9 mouse cellular contexts compared by ENCODE assay signal in the genomic region with DNA sequence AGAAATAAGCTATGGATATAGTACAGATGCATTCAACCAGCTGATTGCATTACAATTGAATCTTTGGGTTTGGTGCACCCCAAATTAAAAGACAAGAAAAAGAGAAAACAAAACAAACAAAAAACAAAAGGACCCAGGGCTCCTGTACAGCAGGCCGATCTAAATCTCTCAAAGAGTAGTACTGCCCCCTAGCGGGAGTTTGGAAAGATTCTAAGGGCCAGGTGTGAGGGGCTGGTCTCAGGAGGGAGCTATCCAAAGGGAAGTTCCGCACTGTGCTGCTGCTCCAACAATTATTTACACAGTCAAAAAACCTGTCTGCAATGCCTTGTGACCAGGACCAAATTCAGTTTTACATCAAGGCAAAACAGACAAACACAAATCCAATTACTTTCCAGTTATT.
DNase-seq lines count a peak whose midpoint lies in the region; ATAC-seq and TF ChIP-seq lines count a peak whose summit lies in the region.
"Had no signal": no experiment of that assay in that cellular context is flagged by ENCODE, and none has a peak within 500 bp of the region (broad histone marks: within the 10 kb centered on the region; RNA-seq: fewer than 3 reads in every experiment).

No protein-coding gene starts in this region.

- H3K4me2 ChIP-seq in heart, embryonic 15.5 days: no peak overlapping the region
- no peak overlapping the region for H3K4me2 ChIP-seq in liver, embryonic 14.5 days (ENCODE audit: low read depth)
- no peak overlapping the region for H3K4me2 ChIP-seq in neural tube, embryonic 12.5 days (replicated peaks)
- H3K4me2 ChIP-seq in stomach, embryonic 16.5 days (ENCODE audit: low read depth, low read length): no peak overlapping the region
- H3K4me2 ChIP-seq: embryonic facial prominence, embryonic 15.5 days had no signal

- no peaks in the 10 kb centered on the region for H3K9me3 ChIP-seq in heart, embryonic 15.5 days (replicated peaks)
- H3K9me3 ChIP-seq in liver, embryonic 14.5 days (ENCODE audit: control insufficient read depth, low read length): no peaks in the 10 kb centered on the region
- no peaks in the 10 kb centered on the region for H3K9me3 ChIP-seq in neural tube, embryonic 12.5 days
- H3K9me3 ChIP-seq in stomach, embryonic 16.5 days (replicated peaks; ENCODE audit: control insufficient read depth, low read length): no peaks in the 10 kb centered on the region
- H3K9me3 ChIP-seq: embryonic facial prominence, embryonic 15.5 days had no signal

- TF ChIP-seq CTCF in liver, embryonic 14.5 days (IDR thresholded peaks at IDR 0.05; ENCODE audit: low read depth): peak; percentile 70

- peaks cover 3% of the 10 kb centered on the region; the same call in 1 of the 2 replicates for H3K4me1 ChIP-seq in heart, embryonic 15.5 days (replicated peaks)
- H3K4me1 ChIP-seq in liver, embryonic 14.5 days (replicated peaks; ENCODE audit: control insufficient read depth in 2 of 2, insufficient read depth in 2 of 2, low read length in 1 of 2): peaks cover 0 to 4% of the 10 kb centered on the region in 2 experiments; a peak in 1 of 4 replicates
- H3K4me1 ChIP-seq in neural tube, embryonic 12.5 days: no peaks in the 10 kb centered on the region
- H3K4me1 ChIP-seq in stomach, embryonic 16.5 days (ENCODE audit: control insufficient read depth, insufficient read depth, low read length): peaks cover 21% of the 10 kb centered on the region

- H3K27me3 ChIP-seq in heart, embryonic 15.5 days: no peaks in the 10 kb centered on the region
- no peaks in the 10 kb centered on the region for H3K27me3 ChIP-seq in liver, embryonic 14.5 days (ENCODE audit: control insufficient read depth, insufficient read depth, low read length)
- no peaks in the 10 kb centered on the region for H3K27me3 ChIP-seq in neural tube, embryonic 12.5 days (replicated peaks)
- no peaks in the 10 kb centered on the region for H3K27me3 ChIP-seq in stomach, embryonic 16.5 days (ENCODE audit: control insufficient read depth, insufficient read depth, low read length)
- H3K27me3 ChIP-seq: embryonic facial prominence, embryonic 15.5 days had no signal

- H3K4me3 ChIP-seq in heart, embryonic 15.5 days: no peak overlapping the region
- no peak overlapping the region for H3K4me3 ChIP-seq in liver, embryonic 14.5 days (ENCODE audit: insufficient read depth in 1 of 2, low read depth in 2 of 2, low read length in 2 of 2)
- H3K4me3 ChIP-seq in neural tube, embryonic 12.5 days: no peak overlapping the region
- no peak overlapping the region for H3K4me3 ChIP-seq in stomach, embryonic 16.5 days (replicated peaks; ENCODE audit: low read length)
- H3K4me3 ChIP-seq: embryonic facial prominence, embryonic 15.5 days had no signal

- no peak overlapping the region for H3K9ac ChIP-seq in heart, embryonic 15.5 days
- H3K9ac ChIP-seq in liver, embryonic 14.5 days (replicated peaks): no peak overlapping the region
- H3K9ac ChIP-seq in neural tube, embryonic 12.5 days: no peak overlapping the region
- no peak overlapping the region for H3K9ac ChIP-seq in stomach, embryonic 16.5 days (ENCODE audit: low read length)
- H3K9ac ChIP-seq: embryonic facial prominence, embryonic 15.5 days had no signal

- peak; percentile 80 for DNase-seq in A20 (ENCODE audit: low read depth, low spot score)
- peak; percentile 49 to 72 for DNase-seq in cerebellum, postnatal 4 days (ENCODE audit: low spot score in 2 of 2)
- DNase-seq in kidney, postnatal 14 days: peak; percentile 84
- DNase-seq in liver, embryonic 14.5 days (ENCODE audit: low read depth in 3 of 3, low spot score in 3 of 3): peak; percentile 35 to 49 (median 41)

- 5% methylated on average over 3 of the region's 3 CpGs for WGBS in heart, embryonic 15.5 days
- 5% methylated on average over 3 of the region's 3 CpGs for WGBS in liver, embryonic 14.5 days (ENCODE audit: insufficient replicate concordance)
- WGBS in neural tube, embryonic 12.5 days: 5% methylated on average over 3 of the region's 3 CpGs
- 0% methylated on average over 3 of the region's 3 CpGs for WGBS in stomach, embryonic 16.5 days

- TF ChIP-seq EP300 in liver, embryonic 14.5 days (IDR thresholded peaks at IDR 0.05; ENCODE audit: low read depth): no peak

- H3K27ac ChIP-seq in heart, embryonic 15.5 days: no peak overlapping the region
- no peak overlapping the region for H3K27ac ChIP-seq in liver, embryonic 14.5 days
- no peak overlapping the region for H3K27ac ChIP-seq in neural tube, embryonic 12.5 days
- no peak overlapping the region for H3K27ac ChIP-seq in stomach, embryonic 16.5 days (ENCODE audit: low read length)
- H3K27ac ChIP-seq: embryonic facial prominence, embryonic 15.5 days had no signal

- ATAC-seq in activated CD4-positive, CD25-positive, alpha-beta regulatory T cell, adult 4 months: peak; percentile 38
- peak; percentile 64; the same call in 1 of the 2 replicates for ATAC-seq in heart, embryonic 15.5 days (replicated peaks; ENCODE audit: insufficient number of reproducible peaks, insufficient read depth, low FRiP score, low read depth)
- ATAC-seq in liver, embryonic 14.5 days (ENCODE audit: insufficient read depth): no peak
- ATAC-seq in neural tube, embryonic 12.5 days (ENCODE audit: low FRiP score, low read depth): peak; percentile 90
- peak; percentile 67 for ATAC-seq in stomach, embryonic 16.5 days (ENCODE audit: insufficient read depth, low FRiP score)

- H3K36me3 ChIP-seq in heart, embryonic 15.5 days: no peaks in the 10 kb centered on the region
- no peaks in the 10 kb centered on the region for H3K36me3 ChIP-seq in liver, embryonic 14.5 days (replicated peaks; ENCODE audit: control insufficient read depth, insufficient read depth, low read depth)
- H3K36me3 ChIP-seq in neural tube, embryonic 12.5 days: no peaks in the 10 kb centered on the region
- no peaks in the 10 kb centered on the region for H3K36me3 ChIP-seq in stomach, embryonic 16.5 days (ENCODE audit: control insufficient read depth, insufficient read depth, low read length)
- H3K36me3 ChIP-seq: embryonic facial prominence, embryonic 15.5 days had no signal
